Mouse (Mus musculus) thymus, postnatal 10 days (tissue): ENCODE measurements around the gene Cd2.

ENCODE experiments used
- DNase-seq, 2 experiments: peaks; one replicate each; pipeline ENCODE4 v3.0.0; 2021; ENCODE audit warnings: low spot score in 2 of 2

The Cd2 gene

GRCm38 (mm10) chr3:101275636-101276300 lies 12.0 kb downstream of the Cd2 start:
- DNase-seq, result no peak

- DNase-seq, result peak; percentile 79 to 86
Observed at GRCm38 (mm10) chr3:101274794-101275193, 12.9 kb downstream of the Cd2 start.

GRCm38 (mm10) chr3:101274041-101274770 lies 13.5 kb downstream of the Cd2 start:
- DNase-seq, result no peak

- no peak for DNase-seq
Observed at GRCm38 (mm10) chr3:101272166-101272565, 15.6 kb downstream of the Cd2 start.

- no peak for DNase-seq
Observed at GRCm38 (mm10) chr3:101270833-101271232, 16.9 kb downstream of the Cd2 start.

- DNase-seq, result no peak
Observed at GRCm38 (mm10) chr3:101268361-101268760, 19.4 kb downstream of the Cd2 start.

- DNase-seq, result peak in 1 of 2 experiments; percentile 23
Observed at GRCm38 (mm10) chr3:101265561-101266091, 22.1 kb downstream of the Cd2 start.

GRCm38 (mm10) chr3:101258976-101259375 lies 28.8 kb downstream of the Cd2 start:
- DNase-seq, result no peak

- no peak for DNase-seq
Observed at GRCm38 (mm10) chr3:101256090-101256489, 31.6 kb downstream of the Cd2 start.

GRCm38 (mm10) chr3:101252141-101252540 lies 35.6 kb downstream of the Cd2 start:
- DNase-seq, result no peak

GRCm38 (mm10) chr3:101249846-101250245 lies 37.9 kb downstream of the Cd2 start:
- no peak for DNase-seq

- no peak for DNase-seq
Observed at GRCm38 (mm10) chr3:101245212-101245611, 42.5 kb downstream of the Cd2 start.

- DNase-seq, result no peak
Observed at GRCm38 (mm10) chr3:101243002-101243401, 44.7 kb downstream of the Cd2 start.

GRCm38 (mm10) chr3:101241866-101242265 lies 45.9 kb downstream of the Cd2 start:
- no peak for DNase-seq

- DNase-seq, result no peak
Observed at GRCm38 (mm10) chr3:101240859-101241258, 46.9 kb downstream of the Cd2 start.

GRCm38 (mm10) chr3:101239236-101239635 lies 48.5 kb downstream of the Cd2 start:
- no peak for DNase-seq

GRCm38 (mm10) chr3:101238695-101239094 lies 49.0 kb downstream of the Cd2 start:
- no peak for DNase-seq

GRCm38 (mm10) chr3:101236995-101237808 lies 50.5 kb downstream of the Cd2 start:
- no peak for DNase-seq

GRCm38 (mm10) chr3:101236261-101236660 lies 51.5 kb downstream of the Cd2 start:
- peak; percentile 55 to 58 for DNase-seq

- DNase-seq, result no peak
Observed at GRCm38 (mm10) chr3:101235321-101235720, 52.4 kb downstream of the Cd2 start.

GRCm38 (mm10) chr3:101233424-101233823 lies 54.3 kb downstream of the Cd2 start:
- DNase-seq, result no peak

- no peak for DNase-seq
Observed at GRCm38 (mm10) chr3:101232570-101232969, 55.2 kb downstream of the Cd2 start.
